Mouse (Mus musculus): ENCODE results near the gene Irs3.
"Not testable (repeated sequence)": the region's sequence is repeated elsewhere in the genome, so short reads cannot be mapped to it uniquely, and the experiment has no call there.

Irs3 gene

DNA sequence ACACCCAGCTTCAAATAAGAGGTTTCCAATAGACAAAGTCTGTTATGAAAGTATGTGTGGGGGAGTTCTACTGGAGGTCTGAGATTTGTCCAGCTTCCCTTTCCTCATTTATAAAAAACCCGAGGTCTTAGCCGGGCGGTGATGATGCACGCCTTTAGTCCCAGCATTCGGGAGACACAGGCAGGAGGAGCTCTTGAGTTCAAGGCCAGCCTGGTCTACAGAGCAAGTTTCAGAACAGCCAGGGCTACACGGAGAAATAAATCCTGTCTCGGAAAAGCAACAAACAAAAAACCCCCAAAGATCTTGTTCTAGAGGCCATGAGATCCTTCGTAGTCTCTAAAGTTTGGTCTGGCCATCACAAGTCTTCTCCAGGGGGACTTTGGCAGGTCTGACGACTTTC lies 17.5 kb downstream of the Irs3 start:
- in situ Hi-C loops (cut with MboI, MseI): loop anchor here (10.0 kb wide), 1 partner anchor 817 kb away; the partner anchor contains the start of gene Zfp157

DNA sequence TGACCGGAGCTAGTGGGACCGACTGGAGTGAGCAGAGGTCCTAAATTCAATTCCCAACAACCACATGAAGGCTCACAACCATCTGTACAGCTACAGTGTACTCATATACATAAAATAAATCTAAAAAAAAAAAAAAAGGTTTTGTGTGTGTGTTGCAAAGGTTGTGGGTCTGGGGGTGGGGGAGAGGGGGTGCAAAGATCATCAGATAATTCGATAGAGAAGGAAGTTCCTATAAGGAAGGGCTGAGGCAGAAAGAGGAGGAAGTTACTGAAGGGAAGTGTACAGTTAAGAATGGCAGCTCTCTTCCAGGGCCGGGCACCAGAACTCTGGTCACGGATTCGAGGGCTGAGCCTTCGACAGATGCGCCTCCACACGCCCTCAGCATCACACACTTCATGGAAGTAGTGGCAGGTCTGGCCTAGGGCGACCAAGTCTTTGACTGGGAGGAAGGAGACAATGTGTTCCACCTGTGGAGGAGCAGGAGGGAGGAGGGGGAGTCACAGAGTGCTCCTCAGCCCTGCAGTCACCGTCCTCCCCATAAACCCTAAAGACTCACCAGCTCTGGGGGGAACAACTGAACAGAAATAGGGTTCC lies 21.5 kb downstream of the Irs3 start:
- in situ Hi-C loops (cut with MboI, MseI): loop anchor here (10.0 kb wide), 1 partner anchor 821 kb away; the partner anchor contains the start of gene Zfp157

DNA sequence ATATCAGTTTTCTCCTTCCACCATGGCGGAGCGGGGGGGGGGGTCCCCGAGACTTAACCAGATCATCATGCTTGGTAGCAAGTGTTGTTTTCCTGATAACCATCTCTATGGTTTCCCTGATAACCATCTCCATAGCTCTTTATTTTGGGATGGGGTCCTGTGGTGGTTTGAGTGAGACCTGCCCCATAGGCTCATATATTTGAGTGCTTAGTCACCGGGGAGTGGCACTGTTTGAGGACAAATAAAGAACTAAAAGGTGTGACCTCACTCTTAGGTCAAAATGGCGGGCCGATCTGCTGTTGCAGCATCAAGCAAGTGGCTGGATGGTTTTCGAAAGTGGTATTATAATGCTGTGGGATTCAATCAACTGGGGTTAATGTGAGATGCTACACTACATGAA lies 30.2 kb downstream of the Irs3 start:
- in situ Hi-C loops (cut with MboI, MseI): no loop called here

DNA sequence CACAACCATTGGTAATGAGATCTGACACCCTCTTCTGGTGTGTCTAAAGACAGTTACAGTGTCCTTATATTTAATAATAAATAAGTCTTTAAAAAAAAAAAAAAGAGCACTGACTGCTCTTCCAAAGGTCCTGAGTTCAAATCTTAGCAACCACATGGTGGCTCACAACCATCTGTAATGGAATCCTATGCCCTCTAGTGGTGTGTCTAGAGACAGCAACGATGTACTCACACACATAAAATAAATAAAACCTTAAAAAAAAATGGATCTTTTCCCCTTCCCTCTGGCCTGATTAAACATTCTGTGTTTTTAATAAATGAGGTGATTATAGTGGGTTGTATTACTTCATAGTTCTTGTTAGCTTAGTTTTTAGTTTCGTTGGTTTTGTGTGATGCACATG lies 30.6 kb downstream of the Irs3 start:
- in situ Hi-C loops (cut with MboI, MseI): not testable (repeated sequence)

DNA sequence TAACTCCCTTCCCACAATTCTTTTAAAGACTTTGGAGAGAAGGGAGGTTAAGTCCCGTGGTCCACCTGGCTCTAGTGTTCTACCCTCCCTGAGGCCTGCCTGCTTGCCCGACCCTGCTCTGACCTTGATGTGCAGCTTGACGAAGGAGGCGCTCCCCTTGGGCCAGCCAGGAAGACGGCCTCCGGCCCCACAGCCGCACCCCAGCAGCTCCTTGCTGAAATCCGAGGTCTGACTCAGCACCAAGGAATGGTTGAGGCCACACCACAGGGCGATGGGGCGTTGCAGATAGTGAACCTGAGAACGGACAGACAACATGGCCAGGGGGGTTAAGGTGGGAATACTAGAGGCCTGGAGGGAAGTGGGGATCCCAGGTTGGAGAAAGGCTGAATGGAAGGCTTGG lies 32.0 kb downstream of the Irs3 start, which contains the start of gene Pcolce:
TSS of gene Pcolce (minus strand) at position 235 of the 400 bp plus-strand sequence.
- in situ Hi-C loops (cut with MboI, MseI): no loop called here

DNA sequence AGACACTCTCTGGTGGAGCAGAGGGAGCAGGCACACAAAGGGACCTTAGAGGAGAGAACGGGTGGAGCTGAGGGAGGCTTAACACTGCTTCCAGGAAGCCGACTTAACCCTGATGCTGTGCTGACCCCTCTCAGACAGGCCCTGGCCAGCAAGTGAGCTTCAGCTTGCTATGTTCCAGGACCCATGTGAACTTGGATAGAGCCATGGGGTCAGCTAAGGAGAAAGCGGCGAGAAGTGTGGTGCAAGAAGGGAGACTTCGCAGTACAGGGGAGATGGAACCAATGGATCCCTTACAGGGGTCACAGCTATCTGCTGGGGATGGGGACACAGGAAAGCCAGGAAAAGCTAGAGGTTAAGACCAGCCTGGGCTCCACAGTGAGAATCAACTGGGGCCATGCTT lies 32.4 kb downstream of the Irs3 start:
- in situ Hi-C loops (cut with MboI, MseI): no loop called here

DNA sequence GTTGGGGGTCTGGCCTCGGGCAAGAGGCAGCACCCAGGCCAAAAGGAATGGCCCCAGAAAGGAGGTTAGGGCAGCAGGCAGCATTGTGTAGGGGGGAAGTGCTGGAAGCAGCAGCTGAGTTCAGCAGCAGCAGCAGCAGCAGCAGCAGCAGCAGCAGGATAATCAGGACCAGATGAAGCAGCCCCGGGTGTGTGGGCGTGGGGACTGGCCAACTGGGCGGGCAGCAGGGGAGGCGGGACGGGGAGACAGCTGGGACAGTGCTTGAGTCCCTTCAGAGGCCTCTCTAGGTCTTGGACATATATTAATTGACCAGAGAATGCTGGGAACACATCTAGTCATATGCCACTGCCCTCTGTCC lies 34.3 kb downstream of the Irs3 start:
- in situ Hi-C loops (cut with MboI, MseI): no loop called here

DNA sequence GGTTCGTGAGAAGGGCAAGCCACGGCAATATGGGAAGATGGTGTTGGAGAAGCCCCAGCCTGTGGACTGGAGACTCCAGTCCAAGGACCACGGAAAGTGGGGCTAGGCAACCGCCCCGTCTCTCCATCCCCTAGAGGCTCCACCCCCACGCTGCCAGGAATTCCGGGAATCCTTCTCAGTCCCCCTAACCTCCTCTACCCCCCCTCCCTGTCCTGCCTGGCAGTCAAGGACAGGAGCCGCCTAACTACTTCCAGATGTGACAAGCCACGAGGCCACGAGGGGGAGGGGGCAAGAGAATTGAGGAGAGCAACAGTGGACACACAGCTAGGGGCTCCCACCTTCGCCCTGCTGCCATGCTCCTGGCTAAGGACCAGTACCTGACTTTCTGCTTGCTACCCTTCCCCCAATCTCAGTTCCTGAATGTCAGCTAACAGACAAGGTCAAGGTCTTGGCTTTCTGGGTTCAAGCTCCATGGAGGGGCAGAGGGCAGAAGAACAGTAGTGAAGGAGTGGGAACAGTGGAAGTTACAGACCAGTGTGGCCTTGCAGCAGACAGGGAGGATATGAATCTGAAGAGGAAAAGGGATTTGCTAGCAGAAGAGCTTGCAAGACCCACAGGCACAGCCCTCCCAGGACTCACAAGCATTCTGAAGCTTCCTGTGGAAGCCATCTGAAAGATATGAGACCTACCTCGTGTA lies 34.8 kb downstream of the Irs3 start:
- in situ Hi-C loops (cut with MboI, MseI): no loop called here

DNA sequence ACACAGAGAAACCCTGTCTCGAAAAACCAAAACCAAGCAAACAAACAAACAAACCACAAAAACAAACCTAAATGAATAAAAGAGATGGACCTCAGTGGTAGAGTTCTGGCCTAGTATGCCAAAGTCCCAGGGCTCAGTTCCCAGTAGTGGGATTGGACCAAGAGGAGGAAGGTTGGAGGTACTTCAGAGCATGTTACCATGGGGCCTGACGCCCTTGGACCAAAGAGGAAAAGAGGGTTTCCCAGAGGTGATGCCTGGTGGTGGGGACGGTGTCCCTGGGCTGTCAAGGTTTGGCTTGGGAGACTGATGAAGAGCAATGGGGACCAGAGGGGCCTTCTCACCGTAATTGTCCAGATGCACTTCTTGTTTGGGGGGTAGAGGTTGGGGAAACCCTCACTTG lies 35.5 kb downstream of the Irs3 start:
- in situ Hi-C loops (cut with MboI, MseI): no loop called here

DNA sequence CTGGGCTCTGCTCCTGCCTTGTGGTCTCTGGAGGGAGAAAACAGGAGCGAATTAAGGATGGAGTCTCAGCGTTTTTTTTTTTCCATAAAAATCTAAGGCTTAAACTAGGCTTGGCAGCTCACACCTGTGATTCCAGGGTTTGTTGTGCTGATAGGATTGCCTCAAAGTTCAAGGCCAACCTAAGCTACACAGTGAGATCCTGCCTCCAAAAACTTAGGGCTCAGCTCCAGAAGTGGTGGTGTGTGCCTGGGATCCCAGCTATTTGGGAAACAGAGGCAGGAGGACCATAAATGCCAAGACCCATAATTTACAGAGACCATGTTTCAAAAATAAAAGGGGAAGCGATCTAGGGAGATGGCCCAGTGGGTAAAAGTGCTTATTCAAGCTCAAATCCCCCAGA lies 36.2 kb downstream of the Irs3 start:
- in situ Hi-C loops (cut with MboI, MseI): no loop called here

DNA sequence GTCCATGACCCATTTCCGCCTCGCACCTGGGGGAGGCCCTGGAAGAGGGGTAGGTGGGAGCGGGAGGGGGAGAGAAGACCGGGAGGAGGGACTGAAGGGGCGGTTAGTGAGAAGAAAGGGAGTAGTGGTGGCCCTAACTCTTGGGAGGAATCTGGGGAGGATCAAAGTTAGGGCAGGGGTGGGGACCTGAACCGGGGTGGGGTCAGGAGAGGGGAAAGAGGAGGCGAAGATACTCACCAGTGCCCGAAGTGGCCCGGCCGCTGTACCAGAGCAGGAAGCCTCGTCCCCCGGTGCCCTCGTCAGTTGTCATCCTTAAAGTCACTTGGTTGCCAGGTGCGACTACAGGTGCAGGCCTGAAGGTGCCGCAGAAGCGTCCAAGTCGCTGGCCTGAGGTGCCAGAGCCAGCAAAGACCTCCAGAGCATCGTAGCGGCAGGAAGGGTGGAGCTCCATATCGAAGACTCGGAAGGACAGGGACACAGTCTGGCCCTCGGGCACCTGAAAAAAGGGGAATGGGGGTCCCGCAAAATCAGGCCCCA lies 36.8 kb downstream of the Irs3 start:
- in situ Hi-C loops (cut with MboI, MseI): no loop called here

DNA sequence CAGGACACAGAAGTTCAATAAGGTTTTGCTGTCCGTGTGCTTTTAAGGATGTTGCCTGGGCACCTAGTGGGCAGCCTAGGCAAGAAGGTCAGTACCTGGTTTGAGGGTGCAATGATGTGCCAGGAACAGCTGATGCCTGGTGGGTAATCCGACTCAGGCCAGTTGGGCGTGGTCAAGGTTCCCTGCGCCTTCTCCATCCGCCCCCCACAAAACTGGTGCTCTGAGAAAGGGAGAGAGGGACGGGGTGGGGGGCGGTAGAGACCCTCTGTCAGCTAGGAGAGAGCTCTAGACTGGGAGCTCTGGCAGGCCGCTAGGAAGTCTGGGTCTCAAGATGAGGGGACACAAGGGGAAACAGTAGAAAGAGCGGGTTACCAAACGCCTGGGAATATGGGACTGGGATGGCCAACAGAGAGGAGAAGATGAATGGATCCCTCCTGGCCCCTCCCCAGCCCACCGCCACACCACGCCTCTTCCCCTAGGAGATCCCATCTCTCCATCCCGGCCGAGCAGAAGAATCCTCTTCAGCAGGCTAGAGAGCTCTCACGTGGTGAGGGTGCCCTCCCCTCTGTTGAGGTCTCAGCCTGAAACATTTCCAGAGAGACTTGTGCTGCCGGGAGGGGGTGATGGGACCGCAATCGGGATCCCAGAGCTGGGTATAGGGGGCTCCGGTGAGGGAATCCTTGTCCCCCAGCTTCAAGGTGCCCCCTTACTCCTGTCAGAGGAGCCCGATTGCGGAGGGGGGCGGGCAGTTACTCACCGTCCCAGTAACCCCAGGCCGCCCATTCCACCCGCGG lies 37.5 kb downstream of the Irs3 start:
- in situ Hi-C loops (cut with MboI, MseI): no loop called here

DNA sequence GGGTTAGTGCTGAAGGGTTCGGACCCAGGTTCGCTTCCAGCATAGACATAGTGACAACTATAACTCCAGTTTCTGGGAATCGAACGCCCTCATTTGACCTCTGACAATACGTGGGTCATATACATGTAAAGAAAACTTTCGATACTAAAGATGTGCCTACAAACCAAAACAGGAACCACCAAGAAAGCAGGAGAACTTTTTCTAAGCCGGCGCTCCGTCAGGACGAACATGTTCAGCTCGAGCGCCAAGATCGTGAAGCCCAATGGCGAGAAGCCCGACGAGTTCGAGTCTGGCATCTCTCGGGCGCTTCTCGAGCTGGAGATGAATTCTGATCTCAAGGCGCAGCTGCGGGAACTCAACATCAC lies 44.2 kb downstream of the Irs3 start:
- in situ Hi-C loops (cut with MboI, MseI): no loop called here

DNA sequence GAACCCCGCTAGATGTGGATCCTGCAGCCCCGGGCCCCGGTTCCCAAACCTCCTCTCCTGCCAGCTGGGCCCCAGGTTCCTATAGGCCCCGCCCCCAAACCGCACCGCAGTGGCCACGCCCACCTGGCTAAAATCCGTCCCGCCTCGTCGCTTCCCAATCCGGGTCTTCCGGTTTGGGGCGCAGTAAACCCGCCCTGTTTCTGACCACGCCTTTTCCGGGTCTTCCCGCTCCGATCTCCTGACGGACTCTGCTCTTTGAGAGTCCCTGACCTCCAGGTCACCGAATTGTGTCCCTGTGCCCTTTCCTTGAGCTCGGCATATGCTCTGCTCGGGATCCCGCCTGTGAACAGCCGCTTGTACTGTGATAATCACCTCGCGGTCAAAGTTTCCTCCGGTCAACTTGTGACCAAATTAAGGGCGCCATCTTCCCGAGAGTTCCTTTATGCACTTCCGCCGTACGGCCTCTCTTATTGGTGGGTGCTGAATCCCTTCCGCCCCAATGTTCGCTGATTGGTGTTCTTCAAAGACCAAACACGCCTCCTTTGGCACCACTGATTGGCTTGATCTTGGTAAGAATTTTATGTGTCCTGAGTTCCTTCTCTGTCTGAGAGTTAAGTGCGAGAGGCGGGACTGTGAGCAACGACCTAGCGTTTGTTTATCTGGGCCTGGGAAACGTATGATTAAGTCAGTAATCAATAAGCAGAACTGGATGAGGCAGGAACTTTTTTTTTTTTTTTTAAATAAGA lies 44.7 kb downstream of the Irs3 start, which contains the start of gene Mospd3:
TSS of gene Mospd3 (minus strand) at position 440 of the 746 bp plus-strand sequence.
- in situ Hi-C loops (cut with MboI, MseI): no loop called here

DNA sequence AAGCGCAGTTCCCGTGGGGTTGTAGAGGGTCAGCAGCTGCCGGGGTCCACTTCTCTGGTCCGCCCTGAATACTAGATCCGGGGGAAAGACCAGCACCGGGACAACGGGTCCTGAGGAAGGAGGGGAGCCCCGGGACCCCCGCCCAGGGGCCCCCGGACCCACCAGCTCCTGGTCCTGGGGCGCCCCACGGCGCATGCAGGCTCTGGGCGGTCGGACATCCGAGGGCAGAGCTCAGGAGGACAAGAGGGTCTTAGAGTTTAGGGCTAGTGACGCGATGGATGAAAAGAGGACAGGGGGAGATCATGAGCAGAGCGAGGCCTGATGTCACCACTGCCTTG lies 45.3 kb downstream of the Irs3 start:
- in situ Hi-C loops (cut with MboI, MseI): no loop called here

DNA sequence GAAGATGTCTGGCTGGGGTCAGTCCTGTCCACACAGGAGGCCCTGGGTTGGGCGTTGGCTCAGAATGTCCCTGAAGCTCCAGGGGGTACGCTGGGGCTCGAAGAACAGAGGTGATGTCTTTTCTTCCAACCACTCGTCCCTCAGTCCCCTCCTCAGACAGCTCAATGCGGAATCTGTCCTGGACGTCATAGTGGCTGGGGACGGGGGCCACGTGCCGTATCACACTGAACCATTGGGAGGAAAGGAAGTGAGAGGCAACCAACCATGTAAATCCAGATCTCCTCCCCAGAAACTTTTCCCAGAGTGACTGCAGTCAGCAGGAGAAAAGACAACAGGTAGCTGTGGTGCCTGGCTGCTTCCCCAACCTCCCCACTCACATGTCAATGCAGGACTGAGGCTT lies 45.9 kb downstream of the Irs3 start:
- in situ Hi-C loops (cut with MboI, MseI): no loop called here

DNA sequence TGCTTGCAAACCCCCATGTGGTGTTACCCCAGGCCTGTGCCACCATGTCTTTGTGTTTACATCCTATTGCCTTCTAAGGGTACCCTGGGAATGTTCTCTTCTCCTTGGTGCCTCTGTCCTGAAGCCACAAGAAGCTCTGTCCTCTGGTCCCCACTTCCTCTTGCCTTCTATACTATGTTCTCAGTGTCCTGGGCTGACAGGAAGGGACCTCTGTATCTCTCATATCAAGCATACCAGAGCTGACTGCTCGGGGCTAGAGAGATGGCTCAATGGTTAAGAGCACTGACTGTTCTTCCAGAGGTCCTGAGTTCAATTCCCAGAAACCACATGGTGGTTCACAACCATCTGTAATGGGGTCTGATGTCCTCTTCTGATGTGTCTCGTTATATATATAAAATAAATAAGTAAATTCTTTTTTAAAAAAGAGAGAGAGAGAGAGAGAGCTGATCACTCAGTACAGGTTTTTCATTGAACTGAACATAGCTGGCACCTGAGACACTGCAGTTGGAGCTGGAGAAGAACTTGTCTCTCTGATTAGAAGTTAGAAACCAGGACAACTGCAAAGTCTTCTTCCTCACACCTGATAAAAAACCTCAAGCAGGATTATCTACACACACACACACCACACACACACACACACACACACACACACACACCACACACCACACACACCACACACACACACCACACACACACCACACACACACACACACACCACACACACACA lies 47.3 kb downstream of the Irs3 start:
- in situ Hi-C loops (cut with MboI, MseI): no loop called here

DNA sequence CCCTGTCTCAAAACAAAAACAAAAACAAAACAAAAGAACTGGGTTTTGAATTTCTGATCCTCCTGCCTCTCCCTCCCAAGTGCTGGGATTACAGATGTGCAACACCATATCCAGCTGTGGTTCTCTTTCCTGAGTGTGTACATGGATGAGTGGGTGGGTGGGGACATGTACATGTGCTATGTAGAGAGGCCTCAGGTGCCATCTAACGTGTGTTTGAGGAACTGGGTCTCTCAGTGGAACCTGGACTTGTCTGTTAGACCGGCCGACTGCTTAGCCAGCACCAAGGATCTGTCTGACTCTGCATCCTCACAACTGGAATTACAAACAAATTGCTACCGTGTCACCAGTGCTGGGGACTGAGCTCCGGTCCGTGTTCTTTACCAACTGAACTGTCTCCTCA lies 47.9 kb downstream of the Irs3 start:
- in situ Hi-C loops (cut with MboI, MseI): no loop called here

DNA sequence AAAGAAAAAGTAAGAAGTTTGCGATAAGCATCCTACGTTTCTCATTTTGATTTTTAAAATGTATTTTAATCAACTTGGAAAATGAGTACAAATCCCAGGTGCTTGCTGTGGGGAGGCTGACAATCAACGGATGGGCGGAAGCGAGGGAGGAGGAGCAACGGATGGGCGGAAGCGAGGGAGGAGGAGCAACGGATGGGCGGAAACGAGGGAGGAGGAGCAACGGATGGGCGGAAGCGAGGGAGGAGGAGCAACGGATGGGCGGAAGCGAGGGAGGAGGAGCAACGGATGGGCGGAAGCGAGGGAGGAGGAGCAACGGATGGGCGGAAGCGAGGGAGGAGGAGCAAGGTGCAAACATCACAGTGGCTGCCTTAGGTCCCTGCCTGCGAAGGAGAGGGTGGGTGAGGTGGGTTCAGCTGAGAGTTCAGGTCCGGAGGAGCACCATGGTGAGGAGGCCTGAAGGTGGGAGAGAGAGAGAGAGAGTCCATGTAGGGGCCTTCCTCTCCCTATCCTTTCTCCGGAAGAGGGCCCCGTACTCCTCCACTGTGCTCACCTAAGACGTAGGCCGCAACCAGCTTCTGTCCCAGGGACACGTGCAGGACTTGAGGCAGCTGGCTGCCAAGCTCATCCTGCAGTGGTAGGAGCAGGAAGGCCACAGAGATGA lies 48.8 kb downstream of the Irs3 start:
- in situ Hi-C loops (cut with MboI, MseI): no loop called here

DNA sequence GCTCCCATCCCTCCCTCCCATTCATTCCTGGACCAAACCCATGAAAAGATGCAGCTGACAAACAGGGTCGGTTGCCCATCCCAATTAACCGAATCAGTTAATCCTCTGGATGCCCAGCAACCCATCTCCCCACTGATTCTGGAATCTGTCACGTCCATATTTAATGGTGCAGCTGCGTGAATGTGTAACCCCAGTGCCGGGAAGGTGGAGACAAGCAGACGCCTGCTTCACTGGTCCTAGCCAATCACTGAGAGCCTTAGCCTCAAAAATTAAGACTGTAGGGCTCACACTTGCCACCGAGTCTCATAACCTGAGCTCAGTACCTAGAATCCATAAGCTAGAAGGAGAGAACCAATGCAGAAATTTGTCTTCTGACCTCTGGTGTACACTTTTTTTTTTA lies 49.6 kb downstream of the Irs3 start:
- in situ Hi-C loops (cut with MboI, MseI): no loop called here

Data from T-helper 1 cell (primary cell).